Mouse (Mus musculus) neural tube, embryonic 12.5 days (tissue): ENCODE measurements at regions not wholly inside any gene's neighbourhood (a gene's known extent, or its start where the extent isn't known, plus 50 kb on each side); places are given as distances from the start of the nearest gene placed in this dataset.

Experiments used
- ATAC-seq: fragments of 200-750 bp; cut with Nextera tagmentation; 2 replicates; pipeline ENCODE4 v1.8.0; 2017; ENCODE audit warnings: low read depth, mild to moderate bottlenecking, moderate TSS enrichment, moderate library complexity; ENCODE audit not compliant: low FRiP score
- H3K27ac ChIP-seq: fragments of 300-500 bp; sonication (generic); 2 replicates; pipeline ENCODE4 v1.5.1; 2016
- H3K27me3 ChIP-seq: fragments of 300-500 bp; sonication (generic); replicated peaks from 2 replicates; pipeline ENCODE4 v1.6.1; 2016; ENCODE audit warnings: mild to moderate bottlenecking
- H3K36me3 ChIP-seq: fragments of 300-500 bp; sonication (generic); 2 replicates; pipeline ENCODE4 v1.6.1; 2016; ENCODE audit warnings: mild to moderate bottlenecking
- H3K4me1 ChIP-seq: fragments of 300-500 bp; sonication (generic); 2 replicates; pipeline ENCODE4 v1.6.1; 2016
- H3K4me2 ChIP-seq: fragments of 300-500 bp; sonication (generic); replicated peaks from 2 replicates; pipeline ENCODE4 v1.6.1; 2016; ENCODE audit warnings: mild to moderate bottlenecking
- H3K4me3 ChIP-seq: fragments of 300-500 bp; sonication (generic); 2 replicates; pipeline ENCODE4 v1.5.1; 2016
- H3K9ac ChIP-seq: fragments of 300-500 bp; sonication (generic); 2 replicates; pipeline ENCODE4 v1.6.1; 2016; ENCODE audit warnings: mild to moderate bottlenecking
- H3K9me3 ChIP-seq: fragments of 300-500 bp; sonication (generic); 2 replicates; pipeline ENCODE4 v1.6.1; 2016; ENCODE audit warnings: mild to moderate bottlenecking
- WGBS: fragments of 180-500 bp; shearing (Covaris S2); methylation state at CpG from one replicate; pipeline ENCODE4 v1.1.7; 2016; 5-methylcytosine and 5-hydroxymethylcytosine counted together

DNA sequence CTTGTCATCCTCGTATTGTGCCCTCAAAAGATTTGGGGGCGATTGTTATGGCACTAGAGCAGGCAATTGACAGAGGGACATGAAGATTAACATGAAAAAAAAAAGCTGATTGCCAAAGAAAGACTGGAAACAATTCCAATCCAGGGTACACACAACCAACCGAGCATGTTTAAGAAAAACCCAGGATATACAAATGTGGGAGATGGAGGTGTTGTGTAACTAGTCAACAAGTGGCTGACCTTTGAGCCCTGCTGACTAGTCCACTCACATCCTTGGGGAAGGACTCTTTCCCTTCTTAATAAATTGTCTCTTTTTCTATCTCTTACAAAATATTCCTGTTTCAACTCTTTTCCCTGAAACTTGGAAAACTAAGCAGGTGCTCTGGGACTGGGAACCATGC lies 484.9 kb upstream of the Gm5415 start:
- ATAC-seq = no peak
- Histone ChIP-seq H3K9ac (no peak overlapping the region), H3K36me3 (no peaks in the 10 kb centered on the region), H3K4me2 (no peak overlapping the region), H3K27me3 (no peaks in the 10 kb centered on the region), H3K4me3 (no peak overlapping the region), H3K9me3 (no peaks in the 10 kb centered on the region), H3K27ac (no peak overlapping the region), H3K4me1 (no peaks in the 10 kb centered on the region)
- 78% methylated on average over 3 of the region's 3 CpGs for WGBS

DNA sequence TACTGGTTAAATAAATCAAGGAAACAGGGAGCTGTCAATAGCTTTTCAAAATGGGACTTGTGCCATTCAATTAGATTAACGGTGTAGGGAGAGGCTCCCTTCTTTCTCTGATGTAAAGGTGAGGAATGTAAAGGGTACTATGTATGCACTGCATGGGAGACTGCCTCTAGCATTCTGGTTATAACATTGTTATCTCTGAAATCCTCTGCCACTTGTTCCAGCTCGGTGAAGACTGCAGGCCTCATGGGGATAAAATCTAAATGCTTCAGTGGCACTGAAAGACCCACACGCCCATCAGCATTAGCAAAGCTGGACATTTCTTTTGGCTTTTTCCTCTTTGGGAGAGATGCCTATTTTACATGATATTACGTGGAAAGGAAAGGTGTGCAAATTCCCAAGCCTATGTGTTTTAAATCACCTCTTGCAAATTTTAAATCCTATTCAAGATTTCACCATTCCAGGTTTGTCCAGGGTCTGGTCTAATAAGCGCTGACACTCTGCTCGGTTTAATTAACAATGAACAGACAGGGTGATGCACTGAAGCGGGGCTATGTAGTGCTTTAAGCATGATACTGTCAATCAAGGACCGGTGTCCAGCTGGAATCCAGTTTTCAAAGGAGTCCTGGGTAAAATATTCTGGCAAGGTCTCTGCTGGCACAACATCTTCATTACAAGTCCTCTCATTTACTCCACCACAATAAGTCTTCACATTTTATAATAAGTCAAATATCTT lies 479.8 kb upstream of the Gm5415 start:
- Histone ChIP-seq H3K4me1 (no peaks in the 10 kb centered on the region), H3K4me3 (no peak overlapping the region), H3K9me3 (no peaks in the 10 kb centered on the region), H3K27me3 (no peaks in the 10 kb centered on the region), H3K9ac (no peak overlapping the region), H3K4me2 (no peak overlapping the region), H3K27ac (no peak overlapping the region), H3K36me3 (no peaks in the 10 kb centered on the region)
- 0 out of 2 replicates have a peak, but pooled peaks have one; percentile 45 for ATAC-seq
- WGBS = 63% methylated on average over 8 of the region's 8 CpGs

DNA sequence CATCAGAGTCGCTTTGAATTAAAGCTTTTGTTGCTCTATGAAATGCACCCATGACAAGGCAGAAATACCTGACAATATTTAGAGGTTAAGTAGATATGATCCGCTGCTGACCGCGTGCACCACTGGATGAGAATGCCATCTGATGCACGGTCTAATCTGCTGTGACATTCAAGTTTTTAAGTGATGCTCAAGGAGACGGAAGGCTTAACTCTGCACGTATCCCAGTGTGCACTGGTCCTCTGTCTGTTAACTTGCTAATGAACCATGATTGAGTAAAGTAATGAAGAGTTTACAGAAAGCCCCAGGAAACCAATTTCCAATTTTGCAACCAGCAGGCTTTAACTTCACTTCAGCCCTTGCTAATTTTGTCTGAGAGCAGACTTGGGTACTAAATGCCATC lies 478.3 kb upstream of the Gm5415 start:
- no peak overlapping the region for H3K4me2 ChIP-seq
- H3K9me3 ChIP-seq = no peaks in the 10 kb centered on the region
- H3K36me3 ChIP-seq = no peaks in the 10 kb centered on the region
- no peaks in the 10 kb centered on the region for H3K4me1 ChIP-seq
- H3K27me3 ChIP-seq = no peaks in the 10 kb centered on the region
- ATAC-seq = no peak
- 77% methylated on average over 7 of the region's 7 CpGs for WGBS
- no peak overlapping the region for H3K27ac ChIP-seq
- H3K4me3 ChIP-seq = no peak overlapping the region
- H3K9ac ChIP-seq = no peak overlapping the region

DNA sequence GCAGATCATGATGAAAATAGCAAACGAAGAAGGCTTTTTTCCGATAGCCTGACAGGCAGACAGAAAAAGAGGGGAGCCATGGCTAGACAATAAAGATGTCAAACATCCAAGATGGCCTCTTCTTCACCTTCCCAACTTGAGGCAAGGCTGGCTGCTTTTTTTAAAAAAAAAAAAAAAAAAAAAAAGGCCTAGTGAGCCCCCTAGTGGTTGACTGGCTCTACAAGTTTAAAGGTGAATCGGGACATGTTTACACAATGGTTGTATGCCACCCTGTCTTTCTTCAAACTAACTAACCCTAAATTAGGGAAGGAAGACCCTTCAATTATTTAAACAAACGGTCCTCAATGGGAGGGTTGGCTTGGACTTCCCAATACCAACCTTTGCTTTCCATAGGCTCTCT lies 475.8 kb upstream of the Gm5415 start:
- no peak overlapping the region for H3K9ac ChIP-seq
- no peak overlapping the region for H3K4me2 ChIP-seq
- no peak overlapping the region for H3K27ac ChIP-seq
- no peaks in the 10 kb centered on the region for H3K9me3 ChIP-seq
- no peak for ATAC-seq
- H3K4me3 ChIP-seq = no peak overlapping the region
- H3K36me3 ChIP-seq = no peaks in the 10 kb centered on the region
- H3K27me3 ChIP-seq = no peaks in the 10 kb centered on the region
- no peaks in the 10 kb centered on the region for H3K4me1 ChIP-seq
- 81% methylated on average over 4 of the region's 4 CpGs for WGBS

DNA sequence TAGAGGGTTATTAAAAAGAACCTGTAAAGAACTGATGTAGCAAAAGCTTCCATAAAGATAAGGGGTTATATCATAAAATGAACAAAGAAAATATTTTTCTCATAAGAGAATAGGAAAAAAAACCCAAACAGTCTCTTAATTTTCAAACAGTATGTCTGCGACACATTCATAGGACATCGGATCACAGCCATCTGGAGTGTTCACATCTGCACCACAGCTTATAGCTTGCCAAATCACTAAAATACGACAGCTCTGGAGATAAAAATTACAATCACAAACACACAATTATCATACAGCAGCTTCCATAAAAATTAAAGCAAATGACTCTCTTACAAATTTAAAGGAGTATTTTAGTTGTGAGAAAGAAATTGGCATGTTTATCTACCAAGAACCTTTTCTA lies 456.9 kb upstream of the Gm5415 start:
- no peak overlapping the region for H3K9ac ChIP-seq
- WGBS = 94% methylated on average over 3 of the region's 3 CpGs
- H3K9me3 ChIP-seq = no peaks in the 10 kb centered on the region
- H3K4me3 ChIP-seq = no peak overlapping the region
- ATAC-seq = no peak
- no peak overlapping the region for H3K27ac ChIP-seq
- no peak overlapping the region for H3K4me2 ChIP-seq
- no peaks in the 10 kb centered on the region for H3K27me3 ChIP-seq
- H3K36me3 ChIP-seq = no peaks in the 10 kb centered on the region
- H3K4me1 ChIP-seq = no peaks in the 10 kb centered on the region

DNA sequence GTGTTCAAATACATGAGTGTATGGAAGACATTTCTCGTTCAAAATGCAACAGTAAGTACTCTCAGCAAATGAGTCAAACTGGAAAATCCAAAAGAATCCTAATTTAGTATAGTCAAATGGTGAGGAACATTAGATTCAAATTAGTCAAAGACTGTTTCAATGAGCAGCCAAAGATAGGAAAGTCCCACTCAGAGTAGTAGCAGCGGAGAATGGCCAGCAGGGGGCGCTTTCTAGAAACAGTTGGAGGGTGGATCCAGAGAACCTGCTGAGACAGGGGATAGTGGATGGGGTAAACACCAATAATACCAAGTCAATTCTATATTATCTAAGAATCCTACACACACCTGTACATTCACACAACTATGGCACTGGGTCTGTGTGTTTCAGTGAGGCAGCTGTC lies 417.9 kb upstream of the Gm5415 start:
- WGBS = 76% methylated on average over 3 of the region's 3 CpGs
- no peaks in the 10 kb centered on the region for H3K9me3 ChIP-seq
- no peak for ATAC-seq
- no peak overlapping the region for H3K9ac ChIP-seq
- H3K27me3 ChIP-seq = no peaks in the 10 kb centered on the region
- H3K4me2 ChIP-seq = no peak overlapping the region
- no peak overlapping the region for H3K27ac ChIP-seq
- H3K4me1 ChIP-seq = no peaks in the 10 kb centered on the region
- H3K36me3 ChIP-seq = no peaks in the 10 kb centered on the region
- H3K4me3 ChIP-seq = no peak overlapping the region

DNA sequence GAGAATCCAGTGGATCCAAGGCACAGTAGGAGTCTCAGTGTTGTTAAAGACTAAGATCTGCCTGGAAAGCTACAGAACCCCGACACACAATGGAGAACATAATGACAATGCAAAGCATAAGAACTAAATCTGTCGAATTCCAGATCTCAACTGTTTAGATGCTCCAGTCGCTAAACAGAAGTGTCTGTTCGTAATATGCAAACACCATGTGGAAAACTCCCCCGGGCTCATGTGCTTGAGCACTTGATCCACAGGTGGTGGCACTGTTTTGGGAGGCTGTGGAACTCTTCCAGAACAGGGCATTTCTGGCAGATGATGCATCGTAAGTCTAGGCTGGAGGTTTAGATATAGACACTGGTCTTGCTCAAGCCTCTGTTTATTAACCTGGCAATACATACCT lies 412.2 kb upstream of the Gm5415 start:
- no peak overlapping the region for H3K4me2 ChIP-seq
- no peaks in the 10 kb centered on the region for H3K9me3 ChIP-seq
- no peak overlapping the region for H3K27ac ChIP-seq
- no peak overlapping the region for H3K4me3 ChIP-seq
- ATAC-seq = no peak
- no peaks in the 10 kb centered on the region for H3K36me3 ChIP-seq
- no peak overlapping the region for H3K9ac ChIP-seq
- no peaks in the 10 kb centered on the region for H3K27me3 ChIP-seq
- no peaks in the 10 kb centered on the region for H3K4me1 ChIP-seq
- WGBS = 87% methylated on average over 6 of the region's 6 CpGs

DNA sequence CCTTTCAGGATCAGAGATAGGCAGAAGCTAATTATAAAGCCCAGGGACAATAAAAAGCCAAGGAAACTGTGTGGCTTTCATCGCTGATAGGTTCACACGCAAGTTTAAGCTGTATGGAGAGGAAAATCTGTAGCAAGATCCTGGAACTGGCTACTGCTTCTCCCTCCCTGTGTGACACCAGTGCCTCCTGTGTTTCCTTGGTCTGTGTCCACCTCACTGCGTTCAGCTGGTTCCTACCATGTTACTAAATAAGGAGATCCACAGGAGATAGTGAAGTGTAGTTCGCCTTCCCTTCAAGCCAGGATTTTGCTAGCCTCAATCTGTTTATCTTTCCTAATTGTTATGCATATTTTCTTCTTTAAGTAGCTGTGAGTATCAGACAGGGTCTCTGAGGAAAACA lies 399.2 kb upstream of the Gm5415 start:
- no peak for ATAC-seq

DNA sequence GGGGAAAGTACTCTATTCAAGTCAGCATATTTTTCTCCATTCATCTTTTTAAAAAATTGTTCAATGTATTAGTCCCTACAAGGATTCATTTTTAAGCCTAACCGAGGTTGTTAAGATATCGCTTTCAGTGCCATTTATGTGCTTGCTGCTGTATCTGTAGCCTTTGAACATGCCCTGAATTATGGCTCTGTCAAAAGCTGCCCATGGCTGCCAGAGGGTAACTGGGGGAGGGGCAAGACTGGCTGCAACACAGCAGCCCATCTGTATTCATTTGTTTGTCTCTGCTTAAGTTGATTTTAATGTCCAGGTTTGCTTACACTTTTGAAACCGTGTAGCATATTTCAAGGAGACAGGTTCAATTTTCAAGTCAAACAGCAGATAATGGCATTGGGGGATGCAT lies 383.3 kb upstream of the Gm5415 start:
- H3K27ac ChIP-seq = no peak overlapping the region
- H3K36me3 ChIP-seq = no peaks in the 10 kb centered on the region
- H3K9ac ChIP-seq = no peak overlapping the region
- no peaks in the 10 kb centered on the region for H3K4me1 ChIP-seq
- H3K4me2 ChIP-seq = no peak overlapping the region
- no peak overlapping the region for H3K4me3 ChIP-seq
- WGBS = 67% methylated on average over 3 of the region's 3 CpGs
- no peaks in the 10 kb centered on the region for H3K9me3 ChIP-seq
- H3K27me3 ChIP-seq = no peaks in the 10 kb centered on the region
- peak; percentile 85; the same call in 1 of the 2 replicates for ATAC-seq

More for the DNA sequence above, 399.2 kb upstream of the Gm5415 start:
- no peak overlapping the region for H3K9ac ChIP-seq
- no peak overlapping the region for H3K4me2 ChIP-seq
- 83% methylated on average over 4 of the region's 4 CpGs for WGBS
- H3K9me3 ChIP-seq = no peaks in the 10 kb centered on the region
- no peak overlapping the region for H3K27ac ChIP-seq
- H3K36me3 ChIP-seq = no peaks in the 10 kb centered on the region
- H3K4me1 ChIP-seq = no peaks in the 10 kb centered on the region
- H3K4me3 ChIP-seq = no peak overlapping the region
- no peaks in the 10 kb centered on the region for H3K27me3 ChIP-seq

DNA sequence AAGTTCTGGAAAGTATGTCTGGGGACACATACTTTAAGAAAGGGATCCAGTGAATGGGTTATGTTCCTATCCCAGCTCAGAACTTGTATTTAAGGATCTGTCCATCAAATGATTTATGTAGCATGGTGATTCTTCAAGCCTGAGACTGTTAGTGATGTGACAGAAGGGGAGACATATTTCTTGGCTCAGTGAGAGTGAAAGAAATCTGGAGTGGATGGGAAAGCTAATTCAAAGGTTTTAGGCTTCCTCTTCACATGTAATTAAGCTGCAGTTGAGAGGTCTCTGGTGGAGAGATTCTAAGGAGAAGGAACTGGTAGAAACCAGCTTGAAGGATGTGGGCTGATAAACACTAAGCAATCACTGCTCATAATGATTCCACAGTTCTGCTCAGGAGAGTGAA lies 355.3 kb upstream of the Gm5415 start:
- Histone ChIP-seq H3K27me3 (no peaks in the 10 kb centered on the region), H3K9me3 (no peaks in the 10 kb centered on the region), H3K4me2 (no peak overlapping the region), H3K36me3 (no peaks in the 10 kb centered on the region), H3K27ac (no peak overlapping the region), H3K4me3 (no peak overlapping the region), H3K4me1 (no peaks in the 10 kb centered on the region), H3K9ac (no peak overlapping the region)
- ATAC-seq = no peak

DNA sequence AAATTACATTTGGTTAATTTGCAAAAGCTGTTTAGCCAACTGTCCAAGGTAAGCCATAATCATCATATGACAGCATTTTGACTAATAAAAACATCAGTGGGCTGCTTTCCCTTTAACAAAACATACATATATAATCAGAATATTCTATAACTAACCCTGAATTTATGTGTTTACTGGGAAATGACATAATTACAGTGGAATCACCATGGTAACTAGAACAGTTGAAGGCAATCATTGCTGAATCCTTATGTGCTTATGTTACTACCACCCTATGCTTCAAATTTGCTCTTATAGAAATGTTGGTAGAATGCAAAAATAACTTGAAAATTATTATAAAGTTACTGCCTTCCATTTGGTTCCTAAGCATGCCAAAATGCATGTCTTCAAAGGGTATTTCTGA lies 340.6 kb upstream of the Gm5415 start:
- H3K9me3 ChIP-seq = no peaks in the 10 kb centered on the region

DNA sequence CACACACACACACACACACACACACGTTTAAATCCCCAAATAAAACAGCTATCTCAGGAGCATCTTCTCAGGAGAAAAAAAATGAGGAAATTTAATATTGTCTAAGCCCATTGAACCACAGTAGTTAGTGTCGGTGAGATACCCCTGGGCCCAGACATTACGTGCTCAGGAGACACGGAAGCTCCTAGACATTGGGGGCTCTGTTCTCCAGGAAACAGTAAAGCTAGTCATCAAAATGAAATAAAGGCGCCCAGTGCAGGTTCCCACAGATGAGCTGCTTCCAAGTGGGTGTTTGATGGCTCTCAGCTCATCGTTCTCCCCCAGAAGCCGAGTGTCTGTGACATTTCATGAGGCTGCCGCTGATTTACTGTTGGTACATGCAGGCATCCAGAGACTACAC lies 325.8 kb upstream of the Gm5415 start:
- Histone ChIP-seq H3K4me2 (no peak overlapping the region), H3K27me3 (no peaks in the 10 kb centered on the region), H3K4me1 (no peaks in the 10 kb centered on the region), H3K9ac (no peak overlapping the region), H3K4me3 (no peak overlapping the region), H3K36me3 (no peaks in the 10 kb centered on the region), H3K27ac (no peak overlapping the region), H3K9me3 (no peaks in the 10 kb centered on the region)
- WGBS = 65% methylated on average over 8 of the region's 8 CpGs
- peak; percentile 48; the same call in 1 of the 2 replicates for ATAC-seq

More for the DNA sequence above, 340.6 kb upstream of the Gm5415 start:
- ATAC-seq = no peak
- H3K36me3 ChIP-seq = no peaks in the 10 kb centered on the region
- no peak overlapping the region for H3K4me2 ChIP-seq
- H3K9ac ChIP-seq = no peak overlapping the region
- H3K27ac ChIP-seq = no peak overlapping the region
- no peak overlapping the region for H3K4me3 ChIP-seq
- no peaks in the 10 kb centered on the region for H3K4me1 ChIP-seq
- H3K27me3 ChIP-seq = no peaks in the 10 kb centered on the region

DNA sequence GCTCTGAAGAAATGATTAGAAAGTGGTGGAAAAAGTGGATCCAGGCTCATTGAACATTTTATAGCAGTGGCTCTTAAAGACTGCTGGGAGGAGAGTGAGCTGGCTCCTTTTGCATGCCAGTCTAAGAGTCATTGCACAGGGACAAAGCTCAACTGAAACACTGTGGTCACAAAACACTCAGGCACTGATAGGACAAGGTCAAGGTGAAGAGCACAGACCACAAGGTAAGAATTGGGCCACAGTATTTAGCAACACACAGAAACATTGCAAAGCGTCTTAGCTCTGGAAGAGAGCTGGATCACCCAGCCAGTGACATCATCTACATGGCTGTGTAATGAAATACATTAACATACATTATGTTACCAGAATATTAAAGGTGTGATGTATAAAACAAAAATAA lies 319.0 kb upstream of the Gm5415 start:
- no peaks in the 10 kb centered on the region for H3K9me3 ChIP-seq
- H3K4me2 ChIP-seq = no peak overlapping the region
- no peak overlapping the region for H3K27ac ChIP-seq
- no peak overlapping the region for H3K9ac ChIP-seq
- WGBS = 90% methylated on average over 1 of the region's 1 CpGs
- no peaks in the 10 kb centered on the region for H3K36me3 ChIP-seq
- no peak for ATAC-seq
- no peaks in the 10 kb centered on the region for H3K4me1 ChIP-seq
- no peaks in the 10 kb centered on the region for H3K27me3 ChIP-seq
- no peak overlapping the region for H3K4me3 ChIP-seq
